Mouse (Mus musculus): ENCODE measurements around the gene Rfx7. TPM values are rescaled to one million over a fixed set of nuclear protein-coding genes. Genes with fewer than 3 reads are reported as not detected.
"Not testable (repeated sequence)": the region's sequence is repeated elsewhere in the genome, so short reads cannot be mapped to it uniquely, and the experiment has no call there.

Rfx7 gene
- total RNA-seq, 2 experiments from 2014 or later = 20.4 to 73.0 TPM

- peak; percentile 65 for ATAC-seq (replicated peaks; ENCODE audit: poor library complexity, severe bottlenecking)
Measured at GRCm38 (mm10) chr9:72661895-72662661, 130.0 kb downstream of the Rfx7 start, which contains the start of gene Nedd4. Gene Nedd4 (plus strand): TSS chr9:72662346.

- peak; percentile 25 for ATAC-seq (replicated peaks; ENCODE audit: poor library complexity, severe bottlenecking)
Measured at GRCm38 (mm10) chr9:72662691-72663533, 130.9 kb downstream of the Rfx7 start.

GRCm38 (mm10) chr9:72663534-72663918, 131.5 kb downstream of the Rfx7 start:
- ATAC-seq (replicated peaks; ENCODE audit: poor library complexity, severe bottlenecking) = no peak

- ATAC-seq (replicated peaks; ENCODE audit: poor library complexity, severe bottlenecking) = no peak
Measured at GRCm38 (mm10) chr9:72664409-72665351, 132.6 kb downstream of the Rfx7 start.

GRCm38 (mm10) chr9:72665517-72665916, 133.5 kb downstream of the Rfx7 start:
- no peak for ATAC-seq (replicated peaks; ENCODE audit: poor library complexity, severe bottlenecking)

- not testable (repeated sequence) for ATAC-seq (replicated peaks; ENCODE audit: poor library complexity, severe bottlenecking)
Measured at GRCm38 (mm10) chr9:72666352-72667021, 134.4 kb downstream of the Rfx7 start.

GRCm38 (mm10) chr9:72667126-72667525, 135.1 kb downstream of the Rfx7 start:
- no peak for ATAC-seq (replicated peaks; ENCODE audit: poor library complexity, severe bottlenecking)

GRCm38 (mm10) chr9:72669383-72669782, 137.3 kb downstream of the Rfx7 start:
- no peak for ATAC-seq (replicated peaks; ENCODE audit: poor library complexity, severe bottlenecking)

- ATAC-seq (replicated peaks; ENCODE audit: poor library complexity, severe bottlenecking) = peak; percentile 84
Measured at GRCm38 (mm10) chr9:72672361-72672760, 140.3 kb downstream of the Rfx7 start.

Other genes with a start within 250 kb of the Rfx7 start
- 22.2 and 32.6 TPM in 2 replicates for gene Mns1, start 94.2 kb upstream of the Rfx7 start, total RNA-seq (2014; fragmentation: Nextera tagmentation)
- 54.5 and 87.7 TPM in 2 replicates for gene Mns1, start 94.2 kb upstream of the Rfx7 start, total RNA-seq (2017)
- gene Tex9, start 40.0 kb upstream of the Rfx7 start, total RNA-seq (2014; fragmentation: Nextera tagmentation) = 14.3 and 18.2 TPM in 2 replicates
- gene Tex9, start 40.0 kb upstream of the Rfx7 start, total RNA-seq (2017) = 25.5 and 25.7 TPM in 2 replicates
- gene Nedd4, start 130.1 kb downstream of the Rfx7 start, total RNA-seq (2014; fragmentation: Nextera tagmentation) = 118 and 129 TPM in 2 replicates
- gene Nedd4, start 130.1 kb downstream of the Rfx7 start, total RNA-seq (2017) = 154 and 167 TPM in 2 replicates

Data from granulocyte monocyte progenitor cell, adult 5-6 weeks (primary cell).